8 mouse cellular contexts compared by ENCODE assay signal in genomic region chr17:45433419-45434261, GRCm38 (mm10). TPM values are rescaled to one million over a fixed set of nuclear protein-coding genes. Genes with fewer than 3 reads are reported as not detected.
A peak's percentile ranks its signal among the peaks of the same experiment; 100 is the strongest.
DNase-seq lines count a peak whose midpoint lies in the region; ATAC-seq and TF ChIP-seq lines count a peak whose summit lies in the region.

TSS of gene Cdc5l (minus strand) at chr17:45433737.

- DNase-seq in gastrocnemius, adult 8-10 months (ENCODE audit: low spot score in 2 of 2), result peak; percentile 94 to 97
- peak; percentile 98 for DNase-seq in hindlimb bud, embryonic 11.5 days (ENCODE audit: extremely low spot score, low read depth, low spot score)
- DNase-seq in left cerebral cortex, adult 8-10 months (ENCODE audit: low spot score in 2 of 2), result peak; percentile 89 to 98
- peak; percentile 98 to 99 for DNase-seq in right cerebral cortex, postnatal 10 days (ENCODE audit: low spot score in 2 of 2)
- peak; percentile 95 for DNase-seq in urinary bladder, postnatal 25 days (ENCODE audit: low spot score)

- no peaks in the 10 kb centered on the region for H3K27me3 ChIP-seq in megakaryocyte, embryonic 14.5 days (replicated peaks)

- peak within 1 kb of the TSS; percentile 2 for H3K27ac ChIP-seq in cortical plate, adult 2 months (ENCODE audit: insufficient read depth, low read length)

- peak; percentile 93 for TF ChIP-seq POLR2A in cortical plate, adult 2 months (IDR thresholded peaks at IDR 0.05; ENCODE audit: extremely low read depth, insufficient read depth, low read length)

- no peaks in the 10 kb centered on the region for H3K9me3 ChIP-seq in megakaryocyte, embryonic 14.5 days

- peaks cover 19% of the 10 kb centered on the region for H3K36me3 ChIP-seq in megakaryocyte, embryonic 14.5 days (replicated peaks; ENCODE audit: low read length)

- ATAC-seq in activated CD4-positive, CD25-positive, alpha-beta regulatory T cell, adult 4 months, result peak; percentile 94

- peak within 1 kb of the TSS; percentile 72 for H3K4me3 ChIP-seq in cortical plate, adult 2 months (ENCODE audit: insufficient read depth, low read length)
- H3K4me3 ChIP-seq in megakaryocyte, embryonic 14.5 days (replicated peaks), result peak within 1 kb of the TSS; percentile 98

- H3K4me1 ChIP-seq in cortical plate, adult 2 months (ENCODE audit: control insufficient read depth, insufficient read depth, low read length), result peaks cover 3% of the 10 kb centered on the region; the same call in 1 of the 2 replicates
- peaks cover 31% of the 10 kb centered on the region for H3K4me1 ChIP-seq in megakaryocyte, embryonic 14.5 days

- no peak for TF ChIP-seq CTCF in cortical plate, adult 2 months (IDR thresholded peaks at IDR 0.05; ENCODE audit: extremely low read depth, insufficient read depth, low read length)

RNA-seq across cellular contexts. Expression of gene Cdc5l, which starts in this region (rescaled TPM):
- 10 to 100 TPM; 61.5 to 69.5 TPM for polyA plus RNA-seq in activated CD4-positive, CD25-positive, alpha-beta regulatory T cell, adult 4 months (2017; shearing (Covaris generic))
- 28.6 and 29.7 TPM in 2 replicates for polyA plus RNA-seq in cortical plate, adult 2 months (2012; rRNA removed)
- total RNA-seq in gastrocnemius, adult 8-10 months (2022), result 10 to 100 TPM; 31.4 to 38.9 (median 37.5) TPM
- total RNA-seq in left cerebral cortex, adult 8-10 months (2022), result 10 to 100 TPM; 50.9 to 62.6 (median 52.9) TPM
- polyA plus RNA-seq in megakaryocyte, embryonic 14.5 days (2012; ENCODE audit: insufficient read depth, low replicate concordance), result 2.4 and 5.3 TPM in 2 replicates

Comparison
In these comparisons a context has a peak if more than half of its experiments do, and no peak if none do; other contexts are left out.
1. Peak in every context shown above with its lines: DNase-seq, ATAC-seq, H3K4me3 ChIP-seq and H3K27ac ChIP-seq.